Mouse (Mus musculus) CD8-positive naive resting alpha-beta T cell, adult 2 months (primary cell): ENCODE data around the gene Nenf.

Source experiments
- DNase-seq, 2 experiments: peaks; one replicate each; pipeline ENCODE4 v3.0.0; 2022; ENCODE audit warnings: low read depth in 2 of 2, low spot score in 2 of 2

Gene Nenf

GRCm38 (mm10) chr1:191323381-191323780, 5.4 kb upstream of the Nenf start:
- no peak for DNase-seq

GRCm38 (mm10) chr1:191318686-191319085, 692 bp upstream of the Nenf start:
- no peak for DNase-seq

- no peak for DNase-seq
These were observed 1.2 kb downstream of the Nenf start for GRCm38 (mm10) chr1:191316818-191317217.

GRCm38 (mm10) chr1:191313926-191314325, 4.1 kb downstream of the Nenf start:
- DNase-seq: no peak

- DNase-seq: no peak
These were observed 4.8 kb downstream of the Nenf start for GRCm38 (mm10) chr1:191313158-191313557.

GRCm38 (mm10) chr1:191312513-191312941, 5.5 kb downstream of the Nenf start:
- peak; percentile 72 to 79 for DNase-seq

- DNase-seq: no peak
These were observed 6.6 kb downstream of the Nenf start for GRCm38 (mm10) chr1:191311296-191311898.

- no peak for DNase-seq
These were observed 10.1 kb downstream of the Nenf start for GRCm38 (mm10) chr1:191307766-191308455.

- DNase-seq: no peak
These were observed 11.7 kb downstream of the Nenf start for GRCm38 (mm10) chr1:191306316-191306715.

- no peak for DNase-seq
These were observed 12.4 kb downstream of the Nenf start for GRCm38 (mm10) chr1:191305610-191306009.

- no peak for DNase-seq
These were observed 13.8 kb downstream of the Nenf start for GRCm38 (mm10) chr1:191304216-191304615.

GRCm38 (mm10) chr1:191303736-191304135, 14.3 kb downstream of the Nenf start:
- no peak for DNase-seq

GRCm38 (mm10) chr1:191301903-191302302, 16.1 kb downstream of the Nenf start:
- no peak for DNase-seq

- no peak for DNase-seq
These were observed 18.6 kb downstream of the Nenf start for GRCm38 (mm10) chr1:191299215-191299942.

GRCm38 (mm10) chr1:191298304-191298703, 19.7 kb downstream of the Nenf start:
- DNase-seq: no peak

- no peak for DNase-seq
These were observed 21.5 kb downstream of the Nenf start for GRCm38 (mm10) chr1:191296445-191296844.

- no peak for DNase-seq
These were observed 22.2 kb downstream of the Nenf start for GRCm38 (mm10) chr1:191295784-191296183.

- DNase-seq: no peak
These were observed 23.8 kb downstream of the Nenf start for GRCm38 (mm10) chr1:191293996-191294795.

GRCm38 (mm10) chr1:191293051-191293450, 24.9 kb downstream of the Nenf start:
- no peak for DNase-seq

- DNase-seq: no peak
These were observed 25.6 kb downstream of the Nenf start for GRCm38 (mm10) chr1:191292348-191292747.

- DNase-seq: peak; percentile 51 to 54
These were observed 29.2 kb downstream of the Nenf start for GRCm38 (mm10) chr1:191288762-191289161.
